Mouse (Mus musculus) heart, adult 2 months (tissue): ENCODE data around the gene Akr1a1. TPM values are rescaled to one million over a fixed set of nuclear protein-coding genes. Genes with fewer than 3 reads are reported as not detected.

ENCODE experiments used
- DNase-seq, 2 experiments: peaks; one replicate each; pipeline ENCODE4 v3.0.0; 2021
- H3K27ac ChIP-seq: fragments of 200-600 bp; 2 replicates; pipeline ENCODE4 v1.8.1; 2022
- H3K27me3 ChIP-seq: fragments of 200-500 bp; 2 replicates; pipeline ENCODE4 v1.6.1; 2012; ENCODE audit warnings: mild to moderate bottlenecking, low read length, inconsistent platforms, mixed read lengths; ENCODE audit not compliant: control insufficient read depth, insufficient read depth
- H3K36me3 ChIP-seq: fragments of 200-500 bp; 2 replicates; pipeline ENCODE4 v1.6.1; 2012; ENCODE audit warnings: low read length, inconsistent platforms; ENCODE audit not compliant: control insufficient read depth, insufficient read depth
- H3K4me1 ChIP-seq: fragments of 200-500 bp; 2 replicates; pipeline ENCODE4 v1.6.1; 2011; ENCODE audit warnings: low read length; ENCODE audit not compliant: control insufficient read depth, insufficient read depth
- H3K4me3 ChIP-seq: fragments of 200-600 bp; 2 replicates; pipeline ENCODE4 v1.8.1; 2022
- H3K79me2 ChIP-seq: fragments of 200-500 bp; replicated peaks from 2 replicates; pipeline ENCODE4 v1.6.1; 2012; ENCODE audit warnings: mild to moderate bottlenecking, inconsistent platforms, low read length, moderate library complexity, mixed read lengths; ENCODE audit not compliant: control insufficient read depth, insufficient read depth
- H3K9ac ChIP-seq: fragments of 200-500 bp; 2 replicates; pipeline ENCODE4 v1.6.1; 2012; ENCODE audit warnings: low read depth, mild to moderate bottlenecking, control low read depth, inconsistent platforms, low read length, mixed read lengths
- CTCF ChIP-seq: fragments of 200-600 bp; IDR thresholded peaks from 2 replicates; pipeline ENCODE4 v1.8.1; 2022; ENCODE audit warnings: antibody characterized with exemption, mild to moderate bottlenecking, moderate library complexity
- EP300 ChIP-seq: fragments of 200-500 bp; IDR thresholded peaks from 2 replicates; pipeline ENCODE4 v1.6.1; 2011; ENCODE audit warnings: low read depth, low read length, control low read depth; ENCODE audit not compliant: insufficient read depth
- POLR2A ChIP-seq: fragments of 200-500 bp; IDR thresholded peaks from 2 replicates; pipeline ENCODE4 v1.6.1; 2011; ENCODE audit warnings: mild to moderate bottlenecking, low read depth, low read length, control low read depth; ENCODE audit not compliant: insufficient read depth
- WGBS: fragments of 180-500 bp; shearing (Covaris S2); methylation state at CpG from one replicate; pipeline ENCODE4 v1.1.7; 2018; 5-methylcytosine and 5-hydroxymethylcytosine counted together
- intact Hi-C: fragments of 180-260 bp; cut with DNase I; formaldehyde crosslinking; loops from one replicate; pipeline ENCODE4 v1.15.1; 2025
- long read RNA-seq: library from polyadenylated mRNA; stranded (forward); transcript quantifications from one replicate; pipeline ENCODE4 v2.0.0, GENCODE M21; 2021
- polyA plus RNA-seq: library from polyadenylated mRNA; depleted of rRNA; stranded (reverse); fragments of >200 nt; gene quantifications from 2 replicates; pipeline ENCODE4 v1.2.3, GENCODE M21; 2012; rRNA removed
- total RNA-seq, 2 experiments: library from RNA; stranded (reverse); gene quantifications; 2 replicates each; pipeline ENCODE4 v1.2.3; 2021

Akr1a1 gene
- total RNA-seq, result 100 to 1,000 TPM; 281 to 289 TPM
- 247 and 371 TPM in 2 replicates for polyA plus RNA-seq
- long read RNA-seq, transcript Akr1a1-201 (9 exons, 1,420 nt), result major isoform, 132 of 140 reads
- long read RNA-seq, partial matches to known transcripts, result 4 of 140 reads
- long read RNA-seq, other reads (novel, unspliced or antisense), result 4 of 140 reads

DNA sequence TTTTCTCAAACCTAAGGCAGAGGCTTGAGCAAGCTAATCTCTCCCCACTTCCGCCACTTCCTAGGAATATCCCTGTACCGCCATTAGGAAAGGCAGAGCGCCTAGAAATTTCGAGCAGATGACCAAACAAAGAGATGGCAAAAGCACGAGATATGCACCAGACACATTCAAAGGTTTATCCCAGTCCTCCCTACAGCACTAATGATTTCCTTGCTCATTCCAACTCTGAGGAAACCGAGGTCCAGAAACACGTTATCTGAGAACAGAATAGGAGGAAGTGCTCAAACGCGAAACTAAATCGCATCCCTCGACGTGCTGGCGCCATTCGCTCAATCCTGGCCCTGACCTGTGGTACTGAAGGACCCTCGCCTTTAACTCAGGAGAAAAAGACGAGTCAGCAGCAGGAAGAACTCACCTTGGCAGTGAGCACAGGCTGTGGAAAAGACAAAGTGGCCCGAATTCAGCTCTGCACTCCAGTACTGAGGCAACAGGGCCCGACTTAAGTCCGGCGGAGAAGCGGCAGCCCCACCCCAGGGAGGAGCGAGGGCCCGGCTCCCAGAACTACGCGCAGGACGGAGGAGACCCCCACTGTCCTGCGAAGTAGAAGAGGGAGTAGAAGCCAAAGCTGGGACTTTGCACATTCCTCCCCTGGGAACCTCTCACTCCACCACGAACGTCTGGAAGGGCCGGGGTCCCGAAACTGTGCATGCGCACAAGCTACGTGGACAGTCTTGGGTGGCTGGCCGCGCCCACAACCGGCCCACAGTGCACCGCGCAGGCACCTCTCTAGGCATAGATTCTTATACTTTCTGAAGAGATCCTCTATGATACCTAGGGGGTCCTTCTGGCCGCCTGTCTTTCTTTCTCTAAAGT lies at the start of gene Akr1a1:
Gene Akr1a1 (minus strand): TSS at position 757 of the 873 bp plus-strand sequence.
- peak within 1 kb of the TSS; percentile 68 for H3K4me3 ChIP-seq
- peaks cover 15% of the 10 kb centered on the region for H3K4me1 ChIP-seq
- H3K27ac ChIP-seq, result peak within 1 kb of the TSS; percentile 94
- WGBS, result under 1% methylated on average over 39 of the region's 39 CpGs
- intact Hi-C loops, result loop anchor here (2.0 kb wide), 2 partner anchors 24 to 34 kb away; partner anchors contain the start of genes Nasp and Prdx1
- peak; percentile 95 for DNase-seq
- peaks cover 7% of the 10 kb centered on the region for H3K79me2 ChIP-seq
- H3K36me3 ChIP-seq, result peaks cover 37% of the 10 kb centered on the region
- TF ChIP-seq POLR2A (peak; percentile 96), EP300 (no peak; the same call in 1 of the 2 replicates), CTCF (peak; percentile 43)
- peak within 1 kb of the TSS; percentile 83 for H3K9ac ChIP-seq
- H3K27me3 ChIP-seq, result no peaks in the 10 kb centered on the region

DNA sequence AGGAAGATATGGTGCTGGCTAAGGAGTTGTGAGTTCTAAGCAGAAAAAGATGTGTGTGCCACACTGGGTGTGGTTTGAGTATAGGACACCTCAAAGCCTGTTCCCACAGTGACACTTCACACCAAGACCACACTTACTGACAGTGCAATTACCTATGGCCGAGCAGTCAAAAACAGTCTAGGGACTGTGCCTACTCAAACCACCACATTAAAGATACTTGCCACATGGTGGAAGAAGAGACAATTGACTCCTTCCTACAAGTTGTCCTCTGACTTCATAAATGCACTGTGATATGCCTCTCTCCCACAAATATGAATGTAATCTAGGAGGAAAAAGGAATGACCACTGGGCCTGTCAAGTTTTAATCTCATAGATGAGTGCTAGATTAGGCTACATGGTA lies 49.5 kb upstream of the Akr1a1 start:
- TF ChIP-seq EP300, result no peak
- TF ChIP-seq POLR2A, result no peak
- no peak for TF ChIP-seq CTCF
- H3K79me2 ChIP-seq, result no peaks in the 10 kb centered on the region
- intact Hi-C loops, result no loop called here
- DNase-seq, result no peak
- peaks cover 18% of the 10 kb centered on the region for H3K36me3 ChIP-seq
- no peak overlapping the region for H3K4me3 ChIP-seq
- H3K4me1 ChIP-seq, result no peaks in the 10 kb centered on the region
- H3K27me3 ChIP-seq, result no peaks in the 10 kb centered on the region
- no peak overlapping the region for H3K27ac ChIP-seq
- no peak overlapping the region for H3K9ac ChIP-seq
- 80% methylated on average over 1 of the region's 1 CpGs for WGBS

- DNase-seq, result no peak
- no peak overlapping the region for H3K27ac ChIP-seq
Observed at GRCm38 (mm10) chr4:116698693-116699342, 47.3 kb upstream of the Akr1a1 start.

GRCm38 (mm10) chr4:116693785-116694184 lies 42.3 kb upstream of the Akr1a1 start:
- DNase-seq, result no peak
- no peaks in the 10 kb centered on the region; the same call in none of the 2 replicates for H3K79me2 ChIP-seq
- intact Hi-C loops, result no loop called here
- peaks cover 2% of the 10 kb centered on the region for H3K4me1 ChIP-seq
- H3K9ac ChIP-seq, result no peak overlapping the region
- 83% methylated on average over 2 of the region's 2 CpGs for WGBS
- H3K27ac ChIP-seq, result no peak overlapping the region
- TF ChIP-seq CTCF (no peak), POLR2A (no peak), EP300 (no peak)
- peaks cover 56% of the 10 kb centered on the region for H3K36me3 ChIP-seq
- no peak overlapping the region for H3K4me3 ChIP-seq
- H3K27me3 ChIP-seq, result no peaks in the 10 kb centered on the region

More at GRCm38 (mm10) chr4:116698693-116699342, 47.3 kb upstream of the Akr1a1 start:
- no peak overlapping the region for H3K4me3 ChIP-seq
- H3K9ac ChIP-seq, result no peak overlapping the region
- peaks cover 32% of the 10 kb centered on the region for H3K36me3 ChIP-seq
- H3K4me1 ChIP-seq, result no peaks in the 10 kb centered on the region
- intact Hi-C loops, result no loop called here
- 27% methylated on average over 2 of the region's 2 CpGs for WGBS
- no peaks in the 10 kb centered on the region for H3K27me3 ChIP-seq
- TF ChIP-seq EP300 (no peak), CTCF (no peak), POLR2A (no peak)
- no peaks in the 10 kb centered on the region for H3K79me2 ChIP-seq

DNA sequence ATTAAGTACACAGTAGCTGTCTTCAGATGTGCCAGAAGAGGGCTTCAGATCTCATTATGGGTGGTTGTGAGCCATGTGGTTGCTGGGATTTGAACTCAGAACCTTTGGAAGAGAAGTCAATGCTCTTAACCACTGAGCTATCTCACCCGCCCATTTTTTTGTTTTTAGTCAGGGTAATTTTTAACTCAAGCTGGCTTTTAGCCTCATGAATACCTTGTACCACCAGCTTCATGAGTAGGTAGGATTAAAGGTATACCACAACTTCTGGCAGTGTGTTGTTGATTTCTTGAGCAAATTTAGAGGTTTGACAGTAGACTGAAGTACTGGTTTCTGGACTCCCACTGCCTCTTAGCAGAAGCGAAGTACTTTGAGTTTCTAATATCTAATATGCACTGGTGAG lies 40.7 kb upstream of the Akr1a1 start:
- H3K27me3 ChIP-seq, result no peaks in the 10 kb centered on the region
- H3K36me3 ChIP-seq, result peaks cover 58% of the 10 kb centered on the region
- 93% methylated on average over 2 of the region's 2 CpGs for WGBS
- TF ChIP-seq CTCF (no peak), POLR2A (no peak), EP300 (no peak)
- H3K4me3 ChIP-seq, result no peak overlapping the region
- H3K27ac ChIP-seq, result no peak overlapping the region
- peaks cover 2% of the 10 kb centered on the region for H3K4me1 ChIP-seq
- no peak for DNase-seq
- no peaks in the 10 kb centered on the region; the same call in none of the 2 replicates for H3K79me2 ChIP-seq
- intact Hi-C loops, result no loop called here
- H3K9ac ChIP-seq, result no peak overlapping the region
